Mouse (Mus musculus): ENCODE measurements around the gene Zcwpw1. TPM values are rescaled to one million over a fixed set of nuclear protein-coding genes. Genes with fewer than 3 reads are reported as not detected.
A peak's percentile ranks its signal among the peaks of the same experiment; 100 is the strongest.
"Not testable (repeated sequence)": the region's sequence is repeated elsewhere in the genome, so short reads cannot be mapped to it uniquely, and the experiment has no call there.

The Zcwpw1 gene
- polyA plus RNA-seq, 1 experiment from 2014 or later: 13.9 TPM

DNA sequence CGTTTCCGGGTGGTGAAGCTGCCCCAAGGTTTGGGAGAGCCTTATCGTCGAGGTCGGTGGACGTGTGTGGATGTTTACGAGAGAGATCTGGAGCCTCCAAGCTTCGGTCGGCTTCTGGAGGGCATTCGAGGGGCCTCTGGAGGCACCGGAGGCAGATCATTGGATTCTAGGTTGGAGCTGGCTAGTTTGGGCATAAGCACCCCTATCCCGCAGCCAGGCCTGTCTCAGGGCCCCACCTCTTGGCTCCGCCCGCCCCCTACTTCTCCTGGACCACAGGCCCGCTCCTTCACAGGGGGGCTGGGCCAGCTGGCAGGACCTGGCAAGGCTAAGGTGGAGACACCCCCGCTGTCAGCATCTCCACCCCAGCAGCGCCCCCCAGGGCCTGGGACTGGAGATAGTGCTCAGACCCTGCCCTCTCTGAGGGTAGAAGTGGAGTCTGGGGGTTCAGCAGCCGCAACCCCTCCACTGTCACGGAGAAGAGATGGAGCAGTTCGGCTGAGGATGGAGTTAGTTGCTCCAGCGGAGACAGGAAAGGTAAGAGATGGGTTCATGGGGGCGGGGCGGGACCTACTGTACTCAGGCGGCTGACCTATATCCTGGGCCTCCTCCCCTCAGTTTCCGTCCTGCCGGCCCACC lies 40.2 kb upstream of the Zcwpw1 start:
- peaks cover 24% of the 10 kb centered on the region for H3K36me3 ChIP-seq
- H3K4me3 ChIP-seq: peak overlapping the region; percentile 69
- peak overlapping the region; percentile 94 for H3K27ac ChIP-seq
- 7% methylated on average over 26 of the region's 26 CpGs for WGBS
- no peaks in the 10 kb centered on the region for H3K9me3 ChIP-seq
- peak; percentile 37 for DNase-seq (ENCODE audit: low spot score)
- H3K27me3 ChIP-seq (ENCODE audit: insufficient read depth, poor library complexity, severe bottlenecking): no peaks in the 10 kb centered on the region
- peaks cover 42% of the 10 kb centered on the region for H3K4me1 ChIP-seq (replicated peaks)

GRCm38 (mm10) chr5:137748130-137748770 lies 39.3 kb upstream of the Zcwpw1 start:
- 56% methylated on average over 5 of the region's 5 CpGs for WGBS
- Histone ChIP-seq H3K36me3 (peaks cover 31% of the 10 kb centered on the region), H3K9me3 (no peaks in the 10 kb centered on the region), H3K4me3 (peak overlapping the region; percentile 69), H3K4me1 (replicated peaks) (peaks cover 46% of the 10 kb centered on the region), H3K27ac (0 out of 2 replicates have a peak overlapping the region, but pooled peaks have one; percentile 41), H3K27me3 (ENCODE audit: insufficient read depth, poor library complexity, severe bottlenecking) (no peaks in the 10 kb centered on the region)
- DNase-seq (ENCODE audit: low spot score): no peak

DNA sequence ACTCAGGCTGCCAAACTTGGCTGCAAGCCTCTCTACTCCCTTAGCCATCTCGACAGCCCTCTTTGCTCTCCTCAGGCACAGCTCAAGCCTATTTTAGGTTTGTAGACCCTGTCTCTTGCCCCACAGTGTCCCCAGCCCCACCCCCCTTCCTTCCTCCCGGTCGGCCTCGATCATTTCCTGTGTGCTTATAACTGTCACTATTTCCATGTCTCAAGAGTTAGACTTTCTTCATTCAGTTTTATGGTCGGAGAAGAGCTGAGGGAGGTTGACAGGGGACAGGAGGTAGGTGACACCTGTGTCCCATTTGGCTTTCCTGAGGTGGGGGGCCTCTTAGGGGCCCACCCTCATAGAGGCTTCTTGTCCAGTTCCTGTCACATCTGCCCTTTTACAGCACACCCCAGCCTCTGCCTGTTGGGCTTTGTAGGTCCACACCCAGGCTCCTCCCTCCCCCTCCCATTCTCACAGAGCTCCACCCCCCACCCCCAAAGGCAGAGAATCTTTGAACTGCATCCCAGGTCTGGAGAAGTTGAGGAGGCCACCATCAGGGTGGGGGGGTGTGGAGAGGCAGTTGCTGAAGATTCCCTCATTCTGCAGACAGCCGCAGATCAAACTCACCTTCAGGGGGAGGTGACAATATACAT lies 38.3 kb upstream of the Zcwpw1 start:
- Histone ChIP-seq H3K4me3 (peak overlapping the region; percentile 5; the same call in 1 of the 2 replicates), H3K27ac (peak overlapping the region; percentile 45; the same call in 1 of the 2 replicates), H3K9me3 (no peaks in the 10 kb centered on the region)

GRCm38 (mm10) chr5:137750212-137750611 lies 37.4 kb upstream of the Zcwpw1 start:
- H3K27me3 ChIP-seq (ENCODE audit: insufficient read depth, poor library complexity, severe bottlenecking); H3K4me3 ChIP-seq; H3K27ac ChIP-seq; H3K9me3 ChIP-seq; DNase-seq (ENCODE audit: low spot score): not testable (repeated sequence)
- 93% methylated on average over 8 of the region's 8 CpGs for WGBS
- Histone ChIP-seq H3K36me3 (peaks cover 47% of the 10 kb centered on the region), H3K4me1 (replicated peaks) (peaks cover 50% of the 10 kb centered on the region)

More for the DNA sequence above, 38.3 kb upstream of the Zcwpw1 start:
- H3K36me3 ChIP-seq: peaks cover 42% of the 10 kb centered on the region
- WGBS: 80% methylated on average over 6 of the region's 6 CpGs
- H3K4me1 ChIP-seq (replicated peaks): peaks cover 49% of the 10 kb centered on the region
- DNase-seq (ENCODE audit: low spot score): no peak
- no peaks in the 10 kb centered on the region for H3K27me3 ChIP-seq (ENCODE audit: insufficient read depth, poor library complexity, severe bottlenecking)

DNA sequence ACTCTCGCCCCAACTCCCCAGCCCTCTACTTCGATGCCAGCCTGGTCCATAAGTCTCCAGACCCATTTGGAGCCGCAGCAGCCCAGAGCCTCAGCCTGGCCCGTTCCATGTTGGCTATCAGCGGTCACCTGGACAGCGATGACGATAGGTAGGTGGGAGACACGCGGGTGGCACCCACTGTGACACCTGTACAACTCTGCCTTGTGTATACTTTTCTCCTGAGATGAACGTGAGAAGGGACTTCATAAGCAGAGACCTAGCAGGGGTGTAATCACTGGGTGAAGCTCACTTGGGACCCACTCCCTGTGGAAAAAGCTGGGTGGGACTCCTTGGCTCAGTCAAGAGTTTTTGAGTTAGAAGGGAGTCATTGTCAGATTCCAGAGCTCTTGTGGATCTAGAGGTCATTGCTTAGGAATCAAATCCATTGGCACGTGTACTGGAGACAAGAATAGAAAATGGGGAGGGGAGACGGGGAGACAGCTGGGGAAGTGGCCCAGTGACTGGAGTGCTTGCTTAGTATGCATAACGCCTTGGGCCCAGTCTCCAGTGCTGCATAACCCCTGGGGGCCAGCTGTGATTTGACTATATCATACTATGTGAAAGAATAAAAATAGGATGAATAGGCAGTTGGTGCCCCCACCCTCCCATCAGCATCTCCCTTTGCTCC lies 36.2 kb upstream of the Zcwpw1 start:
- DNase-seq (ENCODE audit: low spot score): no peak
- H3K9me3 ChIP-seq: no peaks in the 10 kb centered on the region

GRCm38 (mm10) chr5:137751988-137752387 lies 35.6 kb upstream of the Zcwpw1 start:
- Histone ChIP-seq H3K9me3 (no peaks in the 10 kb centered on the region), H3K27me3 (ENCODE audit: insufficient read depth, poor library complexity, severe bottlenecking) (no peaks in the 10 kb centered on the region), H3K36me3 (peaks cover 65% of the 10 kb centered on the region), H3K4me3 (no peak overlapping the region), H3K27ac (no peak overlapping the region), H3K4me1 (replicated peaks) (peaks cover 39% of the 10 kb centered on the region)
- WGBS: 89% methylated on average over 6 of the region's 6 CpGs
- DNase-seq (ENCODE audit: low spot score): no peak

More for the DNA sequence above, 36.2 kb upstream of the Zcwpw1 start:
- peaks cover 45% of the 10 kb centered on the region for H3K4me1 ChIP-seq (replicated peaks)
- no peak overlapping the region for H3K27ac ChIP-seq
- WGBS: 93% methylated on average over 13 of the region's 13 CpGs
- H3K36me3 ChIP-seq: peaks cover 59% of the 10 kb centered on the region
- no peaks in the 10 kb centered on the region for H3K27me3 ChIP-seq (ENCODE audit: insufficient read depth, poor library complexity, severe bottlenecking)
- H3K4me3 ChIP-seq: no peak overlapping the region

GRCm38 (mm10) chr5:137753111-137753832 lies 34.3 kb upstream of the Zcwpw1 start:
- no peak overlapping the region for H3K4me3 ChIP-seq
- H3K9me3 ChIP-seq: no peaks in the 10 kb centered on the region
- 82% methylated on average over 13 of the region's 13 CpGs for WGBS
- H3K4me1 ChIP-seq (replicated peaks): peaks cover 26% of the 10 kb centered on the region
- no peak overlapping the region for H3K27ac ChIP-seq
- no peak for DNase-seq (ENCODE audit: low spot score)
- H3K27me3 ChIP-seq (ENCODE audit: insufficient read depth, poor library complexity, severe bottlenecking): no peaks in the 10 kb centered on the region
- H3K36me3 ChIP-seq: peaks cover 71% of the 10 kb centered on the region

DNA sequence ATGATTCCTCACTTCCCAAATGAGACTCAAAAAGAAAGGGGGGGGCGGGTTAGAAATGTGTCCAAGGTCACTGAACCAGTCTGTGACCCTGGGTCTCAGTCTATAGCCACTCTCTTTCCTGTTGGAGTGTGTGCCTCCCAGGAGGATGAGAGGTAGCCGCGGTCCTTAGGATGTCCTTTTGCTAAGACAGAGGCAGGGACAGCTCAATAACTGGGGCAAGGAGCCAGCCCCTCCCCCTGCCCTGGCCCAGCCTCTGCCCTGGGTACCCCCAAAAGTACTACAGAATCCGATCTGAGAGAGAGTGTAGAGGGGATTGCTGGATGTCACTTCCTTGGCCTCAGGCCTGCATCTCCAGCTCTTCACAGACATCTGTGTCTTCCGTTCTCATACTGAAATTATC lies 32.2 kb upstream of the Zcwpw1 start:
- H3K9me3 ChIP-seq: no peaks in the 10 kb centered on the region
- no peaks in the 10 kb centered on the region for H3K27me3 ChIP-seq (ENCODE audit: insufficient read depth, poor library complexity, severe bottlenecking)
- no peak overlapping the region for H3K4me3 ChIP-seq
- 84% methylated on average over 5 of the region's 5 CpGs for WGBS
- peaks cover 84% of the 10 kb centered on the region for H3K36me3 ChIP-seq
- DNase-seq (ENCODE audit: low spot score): no peak
- no peak overlapping the region for H3K27ac ChIP-seq
- peaks cover 23% of the 10 kb centered on the region; the same call in 1 of the 2 replicates for H3K4me1 ChIP-seq (replicated peaks)

GRCm38 (mm10) chr5:137756106-137756505 lies 31.5 kb upstream of the Zcwpw1 start:
- peaks cover 23% of the 10 kb centered on the region; the same call in 1 of the 2 replicates for H3K4me1 ChIP-seq (replicated peaks)
- no peaks in the 10 kb centered on the region for H3K9me3 ChIP-seq
- peaks cover 79% of the 10 kb centered on the region for H3K36me3 ChIP-seq
- no peaks in the 10 kb centered on the region for H3K27me3 ChIP-seq (ENCODE audit: insufficient read depth, poor library complexity, severe bottlenecking)
- no peak overlapping the region for H3K27ac ChIP-seq
- DNase-seq (ENCODE audit: low spot score): no peak
- WGBS: 87% methylated on average over 3 of the region's 3 CpGs
- no peak overlapping the region for H3K4me3 ChIP-seq

DNA sequence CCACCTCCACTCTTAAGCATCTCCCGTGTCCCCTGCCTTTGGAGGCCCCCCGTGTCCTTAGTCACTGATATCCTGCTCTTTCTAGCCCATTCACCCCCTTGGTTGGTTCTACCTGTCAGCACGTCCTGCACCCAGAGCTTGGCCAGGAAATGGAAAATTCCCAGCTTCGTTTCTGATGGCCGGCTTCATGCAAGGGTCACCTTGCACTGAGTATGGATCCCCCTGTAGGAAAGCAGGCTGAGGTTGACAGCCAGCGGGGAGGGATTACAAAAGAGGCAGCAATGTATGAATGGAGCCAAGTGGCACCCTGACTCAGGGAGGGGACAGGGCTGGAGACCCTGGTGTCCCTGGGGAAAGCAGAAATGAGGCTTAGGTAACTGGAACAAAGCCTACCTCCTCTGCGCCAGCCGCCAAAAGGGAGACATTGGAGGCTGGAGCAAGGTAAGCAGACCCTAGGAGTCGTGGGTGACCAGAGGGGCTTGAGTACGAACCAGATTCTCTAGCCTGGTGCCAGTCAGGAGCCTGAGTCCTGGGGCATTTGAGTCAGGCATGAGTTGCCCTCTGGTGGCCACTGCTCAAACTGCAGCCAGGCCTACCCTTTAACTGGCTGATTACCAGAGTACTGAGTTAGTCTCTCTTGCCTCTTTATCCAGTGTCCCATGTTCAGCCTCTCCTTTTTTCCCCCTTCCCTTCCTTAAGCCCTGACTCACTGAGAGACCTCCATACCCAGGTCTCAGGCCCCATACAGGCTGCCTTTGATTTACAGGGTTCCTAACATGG lies 30.5 kb upstream of the Zcwpw1 start:
- peak; percentile 83 for DNase-seq (ENCODE audit: low spot score)
- Histone ChIP-seq H3K27ac (no peak overlapping the region), H3K4me3 (no peak overlapping the region), H3K4me1 (replicated peaks) (peaks cover 23% of the 10 kb centered on the region; the same call in 1 of the 2 replicates), H3K27me3 (ENCODE audit: insufficient read depth, poor library complexity, severe bottlenecking) (no peaks in the 10 kb centered on the region), H3K36me3 (peaks cover 69% of the 10 kb centered on the region), H3K9me3 (no peaks in the 10 kb centered on the region)
- WGBS: 46% methylated on average over 10 of the region's 10 CpGs

DNA sequence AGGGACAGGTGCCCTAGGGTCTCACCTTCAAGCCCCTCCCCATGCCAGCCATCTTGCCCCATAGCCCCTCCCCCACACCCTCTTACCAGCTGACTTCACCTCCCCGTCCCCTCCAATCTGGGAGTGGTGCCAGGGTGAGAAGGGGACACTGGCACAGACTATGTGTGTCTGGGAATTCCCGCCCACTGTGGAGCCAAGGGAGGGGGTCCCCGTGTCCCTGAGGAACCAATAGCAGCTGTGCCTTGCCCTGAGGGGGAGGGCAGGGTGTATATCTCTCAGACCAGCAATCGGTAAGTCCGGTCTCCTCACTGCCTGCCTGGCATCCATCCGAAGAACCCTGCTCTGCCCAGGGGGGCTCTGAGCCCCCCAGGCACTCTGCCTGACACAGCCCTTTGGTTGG lies 29.7 kb upstream of the Zcwpw1 start:
- Histone ChIP-seq H3K4me3 (no peak overlapping the region), H3K27me3 (ENCODE audit: insufficient read depth, poor library complexity, severe bottlenecking) (no peaks in the 10 kb centered on the region), H3K36me3 (peaks cover 62% of the 10 kb centered on the region), H3K4me1 (replicated peaks) (peaks cover 22% of the 10 kb centered on the region; the same call in 1 of the 2 replicates), H3K9me3 (no peaks in the 10 kb centered on the region), H3K27ac (no peak overlapping the region)
- 86% methylated on average over 6 of the region's 6 CpGs for WGBS
- DNase-seq (ENCODE audit: low spot score): no peak
